Mouse (Mus musculus): Measurements from ENCODE around the gene Sptb. TPM values are rescaled to one million over a fixed set of nuclear protein-coding genes. Genes with fewer than 3 reads are reported as not detected.

Gene Sptb
- 0.46 TPM for polyA plus RNA-seq (2017; shearing (Covaris generic))

DNA sequence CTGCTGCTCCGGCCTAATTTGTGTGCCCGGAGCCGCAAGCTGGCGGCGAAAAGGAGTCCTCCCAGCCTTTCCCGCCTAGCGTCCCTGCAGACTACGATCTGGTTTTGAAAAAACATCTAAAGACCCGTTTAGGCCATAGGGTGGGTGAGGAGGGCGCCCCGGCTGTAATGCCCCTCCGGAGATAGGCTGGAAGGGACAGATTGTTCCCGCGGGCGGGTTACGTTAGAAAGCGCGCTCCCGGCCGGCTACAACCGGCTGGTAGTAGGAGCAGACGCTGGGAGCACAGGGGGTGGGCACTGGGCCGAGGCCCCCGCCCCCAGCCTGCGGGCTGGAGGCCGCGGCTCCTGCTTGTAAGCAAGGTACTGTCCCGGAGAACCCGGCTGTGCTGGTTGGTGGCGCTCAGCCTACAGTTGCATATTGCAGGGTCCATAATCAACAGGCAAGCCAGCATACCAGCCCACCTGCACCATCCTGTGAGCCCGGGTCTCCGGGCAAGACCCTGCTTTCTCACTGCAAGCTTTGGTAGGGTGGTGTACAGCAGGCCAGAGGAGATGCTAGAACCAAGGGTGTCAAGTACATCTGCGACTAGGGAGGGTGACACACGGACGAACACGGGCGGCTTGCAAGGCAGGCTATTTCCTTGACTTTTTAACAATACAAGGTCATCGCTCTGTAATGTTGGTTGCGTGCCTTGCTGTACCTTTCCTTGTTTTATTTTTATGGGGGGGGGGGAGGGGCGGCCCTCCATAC, at the start of gene Sptb:
Gene Sptb, minus strand, starts transcription at position 197 of the 750 bp plus-strand sequence.

GRCm38 (mm10) chr12:76530580-76531139, 179.7 kb downstream of the Sptb start, which contains the start of gene Plekhg3:
Plekhg3 (plus strand) TSS chr12:76530891.

Other genes starting within 250 kb of the Sptb start
- 1.1 TPM for gene Plekhg3, start 179.7 kb downstream of the Sptb start, polyA plus RNA-seq (2017; shearing (Covaris generic))
- 192 TPM for gene Churc1, start 55.0 kb upstream of the Sptb start, polyA plus RNA-seq (2017; shearing (Covaris generic))
- 28.0 TPM for gene Fntb, start 55.0 kb upstream of the Sptb start, polyA plus RNA-seq (2017; shearing (Covaris generic))
- gene Gpx2, start 85.0 kb upstream of the Sptb start, polyA plus RNA-seq (2017; shearing (Covaris generic)) = not detected
- gene Rab15, start 112.4 kb upstream of the Sptb start, polyA plus RNA-seq (2017; shearing (Covaris generic)) = not detected